Mouse (Mus musculus) limb, embryonic 14.5 days (tissue): ENCODE measurements around the gene Tmem210. TPM values are rescaled to one million over a fixed set of nuclear protein-coding genes. Genes with fewer than 3 reads are reported as not detected.
A peak's percentile ranks its signal among the peaks of the same experiment; 100 is the strongest.

Source experiments
- ATAC-seq: fragments of 200-750 bp; cut with Nextera tagmentation; 2 replicates; pipeline ENCODE4 v1.8.0; 2017; ENCODE audit warnings: low read depth, moderate number of reproducible peaks, moderate TSS enrichment; ENCODE audit not compliant: low FRiP score
- DNase-seq: peaks from one replicate; pipeline ENCODE4 v3.0.0-alpha.2; 2015; ENCODE audit warnings: low spot score
- H3K27ac ChIP-seq: fragments of 300-500 bp; sonication (generic); replicated peaks from 2 replicates; pipeline ENCODE4 v1.5.1; 2014; ENCODE audit warnings: low read depth, mild to moderate bottlenecking, low read length, moderate library complexity, mixed read lengths
- H3K27me3 ChIP-seq: fragments of 300-500 bp; sonication (generic); 2 replicates; pipeline ENCODE4 v1.6.1; 2014; ENCODE audit warnings: low read length, mixed read lengths; ENCODE audit not compliant: control insufficient read depth, insufficient read depth
- H3K36me3 ChIP-seq: fragments of 300-500 bp; sonication (generic); 2 replicates; pipeline ENCODE4 v1.6.1; 2014; ENCODE audit warnings: mild to moderate bottlenecking, low read length, moderate library complexity, mixed read lengths; ENCODE audit not compliant: control insufficient read depth, insufficient read depth
- H3K4me1 ChIP-seq: fragments of 300-500 bp; sonication (generic); 2 replicates; pipeline ENCODE4 v1.6.1; 2014; ENCODE audit warnings: antibody characterized with exemption, low read length, mixed read lengths; ENCODE audit not compliant: control insufficient read depth, insufficient read depth
- H3K4me2 ChIP-seq: fragments of 300-500 bp; sonication (generic); replicated peaks from 2 replicates; pipeline ENCODE4 v1.6.1; 2014; ENCODE audit warnings: low read depth, mild to moderate bottlenecking, low read length, moderate library complexity; ENCODE audit not compliant: severe bottlenecking
- H3K4me3 ChIP-seq: fragments of 300-500 bp; sonication (generic); replicated peaks from 2 replicates; pipeline ENCODE4 v1.5.1; 2014; ENCODE audit warnings: low read length
- H3K9ac ChIP-seq: fragments of 300-500 bp; sonication (generic); 2 replicates; pipeline ENCODE4 v1.6.1; 2014; ENCODE audit warnings: mild to moderate bottlenecking, low read depth, low read length, moderate library complexity; ENCODE audit not compliant: severe bottlenecking
- H3K9me3 ChIP-seq: fragments of 300-500 bp; sonication (generic); 2 replicates; pipeline ENCODE4 v1.6.1; 2016; ENCODE audit warnings: low read length; ENCODE audit not compliant: control insufficient read depth
- POLR2A ChIP-seq: fragments of 200-500 bp; IDR thresholded peaks from 2 replicates; pipeline ENCODE4 v1.8.0; 2012; ENCODE audit warnings: inconsistent platforms, mild to moderate bottlenecking, moderate library complexity, borderline replicate concordance; ENCODE audit not compliant: insufficient read depth, insufficient read length; ENCODE audit errors: extremely low read depth
- WGBS: fragments of 180-500 bp; shearing (Covaris S2); extraction: QIAGEN DNeasy Blood & Tissue Kit; methylation state at CpG from one replicate; pipeline ENCODE4 v1.1.7; 2014; 5-methylcytosine and 5-hydroxymethylcytosine counted together
- polyA plus RNA-seq, 2 experiments: library from polyadenylated mRNA; depleted of rRNA in 1 of 2; stranded (reverse) in 1 of 2; unstranded in 1 of 2; fragments of >200 nt; fragmentation: Nextera tagmentation in 1 of 2; extraction: Ambion mirVana in 1 of 2; gene quantifications; 2 replicates each; pipeline versions ENCODE4 v1.2.1 to v1.2.3; 2012 to 2014

Tmem210 gene
- polyA plus RNA-seq, 2 experiments, result not detected

DNA sequence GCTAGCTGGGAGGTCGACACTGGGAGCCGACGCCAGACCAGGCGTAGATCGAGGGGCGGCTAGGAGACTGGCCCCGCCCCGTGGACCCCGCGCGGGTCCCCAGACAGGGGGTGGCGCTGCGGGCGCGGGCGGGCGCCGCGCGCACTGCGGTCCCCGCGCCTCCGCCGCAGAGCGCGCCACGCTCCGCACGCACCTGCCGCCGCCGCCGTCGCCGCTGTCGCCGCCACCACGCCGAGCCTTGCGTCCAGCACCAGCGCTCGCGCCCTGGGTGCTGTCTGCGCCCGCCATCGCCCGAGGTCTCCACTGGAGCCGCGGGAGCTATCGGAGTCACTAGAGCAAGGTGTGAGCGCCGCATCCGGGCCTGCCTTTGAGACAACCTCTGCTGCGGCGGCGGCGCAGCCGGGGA, 45.8 kb upstream of the Tmem210 start, which contains the start of the genes Rnf208 and Cysrt1:
TSS of gene Rnf208 (plus strand) at position 155 of the 406 bp plus-strand sequence.
TSS of gene Cysrt1 (minus strand) at position 352 of the 406 bp plus-strand sequence.
- H3K27ac ChIP-seq, result no peak within 1 kb of the TSS

DNA sequence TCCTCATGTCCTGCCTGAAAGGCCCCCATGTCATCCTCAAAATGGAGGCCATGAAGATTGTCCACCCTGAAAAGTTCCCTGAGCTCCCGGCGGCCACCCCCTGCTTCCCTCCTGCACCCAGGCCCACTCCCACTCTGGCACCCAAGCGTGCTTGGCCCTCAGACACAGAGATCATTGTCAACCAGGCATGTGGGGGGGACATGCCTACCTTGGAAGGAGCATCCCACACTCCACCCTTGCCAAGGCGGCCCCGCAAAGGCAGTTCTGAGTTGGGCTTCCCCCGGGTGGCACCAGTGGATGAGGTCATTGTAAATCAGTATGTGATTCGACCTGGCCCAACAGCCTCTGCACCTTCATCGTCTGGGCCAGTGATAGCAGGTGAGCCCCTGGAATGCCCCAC, 44.6 kb upstream of the Tmem210 start:
- Histone ChIP-seq H3K27me3 (peaks cover 14% of the 10 kb centered on the region), H3K9ac (no peak overlapping the region), H3K4me1 (peaks cover 12% of the 10 kb centered on the region; the same call in 1 of the 2 replicates), H3K4me2 (no peak overlapping the region), H3K4me3 (no peak overlapping the region), H3K27ac (no peak overlapping the region), H3K36me3 (peaks cover 6% of the 10 kb centered on the region; the same call in 1 of the 2 replicates), H3K9me3 (no peaks in the 10 kb centered on the region)
- ATAC-seq, result no peak
- DNase-seq, result no peak
- no peak for TF ChIP-seq POLR2A
- WGBS, result 79% methylated on average over 8 of the region's 8 CpGs

More for the DNA sequence above, 45.8 kb upstream of the Tmem210 start, which contains the start of the genes Rnf208 and Cysrt1:
- ATAC-seq, result no peak
- no peaks in the 10 kb centered on the region for H3K36me3 ChIP-seq
- peaks cover 14% of the 10 kb centered on the region for H3K27me3 ChIP-seq
- no peaks in the 10 kb centered on the region for H3K9me3 ChIP-seq
- peak within 1 kb of the TSS; percentile 50 for H3K4me3 ChIP-seq
- peak within 1 kb of the TSS; percentile 91 for H3K4me2 ChIP-seq
- DNase-seq, result no peak
- 0% methylated on average over 5 of the region's 59 CpGs for WGBS
- H3K9ac ChIP-seq, result peak within 1 kb of the TSS; percentile 60
- no peak for TF ChIP-seq POLR2A
- H3K4me1 ChIP-seq, result peaks cover 12% of the 10 kb centered on the region; the same call in 1 of the 2 replicates

DNA sequence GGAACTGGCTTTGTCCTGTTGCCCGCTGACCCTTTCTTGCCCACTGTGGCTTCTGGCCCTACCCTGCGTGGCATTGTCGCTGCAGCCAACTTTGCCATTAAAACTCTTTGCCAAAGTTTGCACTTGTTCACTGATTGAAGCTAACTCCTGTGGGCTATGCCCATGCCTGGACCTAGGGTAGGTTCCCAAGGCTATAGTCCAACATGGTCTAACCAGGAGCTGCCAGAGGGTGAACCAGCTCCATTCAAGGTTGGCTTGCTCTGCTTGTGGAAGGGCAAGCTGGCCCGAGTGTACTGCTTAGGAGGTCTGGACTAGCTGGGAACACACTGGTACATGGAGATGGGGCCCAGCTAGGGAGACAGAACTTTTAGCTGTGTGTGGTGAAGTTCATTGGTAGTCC, 43.8 kb upstream of the Tmem210 start:
- Histone ChIP-seq H3K9me3 (no peaks in the 10 kb centered on the region), H3K4me2 (no peak overlapping the region), H3K4me1 (peaks cover 12% of the 10 kb centered on the region; the same call in 1 of the 2 replicates), H3K27me3 (peaks cover 14% of the 10 kb centered on the region), H3K36me3 (peaks cover 13% of the 10 kb centered on the region; the same call in 1 of the 2 replicates), H3K9ac (no peak overlapping the region), H3K4me3 (no peak overlapping the region), H3K27ac (no peak overlapping the region)
- no peak for TF ChIP-seq POLR2A
- WGBS, result 85% methylated on average over 4 of the region's 4 CpGs
- no peak for ATAC-seq
- no peak for DNase-seq

DNA sequence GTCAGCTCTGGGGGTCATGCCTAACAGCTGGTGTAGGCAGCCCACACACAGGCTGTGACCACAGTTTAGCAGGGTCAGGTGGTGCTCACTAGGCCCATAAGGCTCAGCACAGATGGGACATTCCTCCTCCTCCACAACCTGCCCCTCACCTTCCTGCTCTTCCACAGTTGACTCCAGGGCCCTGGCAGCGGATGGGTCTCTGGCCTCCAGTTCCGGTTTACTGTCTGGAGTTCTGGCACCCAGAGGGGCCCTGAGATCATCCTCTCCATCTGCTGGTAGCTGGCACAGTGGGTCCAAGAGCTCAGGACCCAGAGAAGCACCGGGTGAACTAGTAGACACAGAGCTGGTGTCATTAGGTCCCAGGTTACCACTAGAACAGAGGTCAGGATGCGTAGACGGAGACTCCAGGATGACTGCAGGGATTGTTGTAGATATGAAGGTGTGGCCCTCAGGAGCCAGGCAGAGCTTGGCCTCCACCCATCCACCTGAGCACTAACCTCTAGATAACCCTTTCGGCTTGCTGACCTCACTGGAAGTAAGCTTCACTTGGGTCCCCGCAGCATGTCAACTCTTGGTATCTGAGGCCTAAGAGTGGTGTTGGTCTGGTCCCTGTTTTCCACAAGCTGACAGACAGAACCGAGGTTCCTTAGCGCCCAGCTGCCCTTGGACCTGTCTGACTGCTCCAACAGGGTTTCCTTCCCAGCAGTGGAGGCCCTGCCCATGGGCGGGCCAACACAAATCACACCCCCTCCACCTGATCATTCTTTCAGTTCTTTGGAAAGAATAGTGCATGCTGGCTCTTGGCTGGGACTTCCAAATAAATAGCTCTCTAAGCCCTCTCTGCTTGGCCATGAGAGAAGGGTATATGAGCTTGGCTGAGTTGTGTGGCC, 41.5 kb upstream of the Tmem210 start, which contains the start of gene AL732309.1:
TSS of gene AL732309.1 (minus strand) at position 681 of the 890 bp plus-strand sequence.
- Histone ChIP-seq H3K4me3 (no peak within 1 kb of the TSS), H3K27me3 (peaks cover 9% of the 10 kb centered on the region), H3K27ac (no peak within 1 kb of the TSS), H3K9ac (no peak within 1 kb of the TSS), H3K36me3 (peaks cover 31% of the 10 kb centered on the region), H3K4me2 (no peak within 1 kb of the TSS), H3K4me1 (peaks cover under 1% of the 10 kb centered on the region; the same call in 1 of the 2 replicates), H3K9me3 (no peaks in the 10 kb centered on the region)
- ATAC-seq (no peak), DNase-seq (no peak)
- WGBS, result 89% methylated on average over 10 of the region's 10 CpGs
- no peak for TF ChIP-seq POLR2A

DNA sequence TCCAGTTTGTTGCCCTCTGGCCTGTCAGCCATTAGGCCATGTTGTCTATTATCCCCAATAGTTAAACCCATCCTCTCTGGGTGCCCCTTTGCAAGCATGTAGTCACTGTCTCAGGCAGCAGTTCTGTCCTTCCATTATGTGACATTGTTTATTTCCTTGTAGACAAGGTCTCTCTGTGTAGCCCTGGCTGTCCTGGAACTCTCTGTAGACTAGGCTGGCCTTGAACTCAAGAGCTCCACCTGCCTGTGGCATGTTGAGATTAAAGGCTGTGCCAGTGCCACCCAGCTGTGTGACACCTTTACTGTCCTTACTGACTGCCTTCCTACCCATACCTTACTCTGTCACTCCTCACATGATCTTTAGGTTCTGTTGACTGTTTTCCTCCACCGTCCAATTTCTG, 35.6 kb upstream of the Tmem210 start:
- ATAC-seq (no peak), DNase-seq (no peak)
- peaks cover 10% of the 10 kb centered on the region for H3K4me1 ChIP-seq
- no peak overlapping the region for H3K4me2 ChIP-seq
- H3K36me3 ChIP-seq, result peaks cover 39% of the 10 kb centered on the region
- TF ChIP-seq POLR2A, result no peak
- H3K27ac ChIP-seq, result no peak overlapping the region
- H3K9me3 ChIP-seq, result no peaks in the 10 kb centered on the region
- H3K4me3 ChIP-seq, result no peak overlapping the region
- no peaks in the 10 kb centered on the region for H3K27me3 ChIP-seq
- WGBS, result 85% methylated on average over 1 of the region's 1 CpGs
- no peak overlapping the region for H3K9ac ChIP-seq
